Mouse (Mus musculus) forebrain, embryonic 12.5 days (tissue): ENCODE data around the gene Slc36a4. TPM values are rescaled to one million over a fixed set of nuclear protein-coding genes. Genes with fewer than 3 reads are reported as not detected.
A peak's percentile ranks its signal among the peaks of the same experiment; 100 is the strongest.

Experiments
- ATAC-seq: fragments of 200-750 bp; cut with Nextera tagmentation; 2 replicates; pipeline ENCODE4 v1.8.0; 2017; ENCODE audit warnings: moderate TSS enrichment; ENCODE audit not compliant: low FRiP score
- H3K27ac ChIP-seq: fragments of 300-500 bp; sonication (generic); 2 replicates; pipeline ENCODE4 v1.5.1; 2016; ENCODE audit warnings: mild to moderate bottlenecking
- H3K27me3 ChIP-seq: fragments of 300-500 bp; sonication (generic); 2 replicates; pipeline ENCODE4 v1.6.1; 2016; ENCODE audit warnings: mild to moderate bottlenecking
- H3K36me3 ChIP-seq: fragments of 300-500 bp; sonication (generic); replicated peaks from 2 replicates; pipeline ENCODE4 v1.6.1; 2016; ENCODE audit warnings: mild to moderate bottlenecking
- H3K4me1 ChIP-seq: fragments of 300-500 bp; sonication (generic); 2 replicates; pipeline ENCODE4 v1.6.1; 2016
- H3K4me2 ChIP-seq: fragments of 300-500 bp; sonication (generic); 2 replicates; pipeline ENCODE4 v1.6.1; 2016; ENCODE audit warnings: mild to moderate bottlenecking, moderate library complexity
- H3K4me3 ChIP-seq: fragments of 300-500 bp; sonication (generic); replicated peaks from 2 replicates; pipeline ENCODE4 v1.5.1; 2016; ENCODE audit warnings: mild to moderate bottlenecking
- H3K9ac ChIP-seq: fragments of 300-500 bp; sonication (generic); 2 replicates; pipeline ENCODE4 v1.6.1; 2016; ENCODE audit warnings: mild to moderate bottlenecking
- H3K9me3 ChIP-seq: fragments of 300-500 bp; sonication (generic); 2 replicates; pipeline ENCODE4 v1.6.1; 2016
- WGBS: fragments of 180-500 bp; shearing (Covaris S2); methylation state at CpG from one replicate; pipeline ENCODE4 v1.1.7; 2016; 5-methylcytosine and 5-hydroxymethylcytosine counted together
- polyA plus RNA-seq: library from polyadenylated mRNA; unstranded; fragments of >200 nt; fragmentation: Nextera tagmentation; extraction: Ambion mirVana; gene quantifications from 2 replicates; pipeline ENCODE4 v1.2.1, GENCODE M21; 2016

Slc36a4 gene
- polyA plus RNA-seq = 22.3 and 24.4 TPM in 2 replicates

DNA sequence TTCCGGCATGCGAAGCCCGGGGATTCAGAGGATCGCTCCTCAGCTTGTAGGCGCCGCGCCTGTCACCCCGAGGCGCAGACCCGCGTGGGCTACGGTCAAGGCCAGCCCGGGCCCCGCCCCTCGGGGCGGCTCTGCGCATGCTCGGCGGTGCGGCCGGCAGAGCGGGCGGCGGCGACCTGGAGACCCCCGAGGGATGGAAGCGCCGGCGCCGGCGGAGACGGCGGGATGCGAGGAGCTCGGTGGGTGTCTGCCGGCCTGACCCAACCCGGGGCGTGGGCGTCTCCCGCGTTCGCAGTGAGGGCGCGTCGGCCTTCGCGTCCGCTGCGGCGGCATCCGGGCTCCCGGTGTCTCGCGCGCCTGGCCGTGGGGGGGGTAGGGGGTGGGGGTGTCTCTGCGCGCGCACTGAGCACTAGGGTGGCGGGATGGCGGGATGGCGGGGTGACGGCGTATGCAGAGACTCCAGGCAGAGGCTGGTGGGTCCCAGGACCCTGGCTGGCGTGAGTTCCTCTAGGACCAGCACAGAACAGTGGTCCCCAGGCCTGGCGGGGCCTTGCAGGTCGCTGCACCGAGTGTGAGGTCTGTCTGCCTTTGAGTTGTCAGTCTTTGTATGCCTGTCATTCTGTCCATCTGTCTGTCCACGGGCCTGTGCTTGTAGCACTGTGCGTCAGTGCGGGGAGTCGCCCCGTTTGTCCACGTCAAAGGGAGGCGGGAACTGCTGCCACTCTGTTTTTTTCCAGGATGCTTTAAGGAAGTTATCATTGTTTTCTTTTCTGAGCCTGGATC lies at the start of gene Slc36a4:
Gene Slc36a4 (plus strand): TSS at position 140 of the 783 bp plus-strand sequence.
- H3K9ac ChIP-seq = peak within 1 kb of the TSS; percentile 90
- H3K27ac ChIP-seq = peak within 1 kb of the TSS; percentile 83
- H3K36me3 ChIP-seq = no peaks in the 10 kb centered on the region
- 0 out of 2 replicates have a peak, but pooled peaks cover 2% of the 10 kb centered on the region for H3K27me3 ChIP-seq
- H3K4me2 ChIP-seq = peak within 1 kb of the TSS; percentile 89
- WGBS = under 1% methylated on average over 74 of the region's 75 CpGs
- no peaks in the 10 kb centered on the region for H3K9me3 ChIP-seq
- ATAC-seq = peak; percentile 94
- H3K4me3 ChIP-seq = peak within 1 kb of the TSS; percentile 70
- H3K4me1 ChIP-seq = peaks cover 25% of the 10 kb centered on the region

DNA sequence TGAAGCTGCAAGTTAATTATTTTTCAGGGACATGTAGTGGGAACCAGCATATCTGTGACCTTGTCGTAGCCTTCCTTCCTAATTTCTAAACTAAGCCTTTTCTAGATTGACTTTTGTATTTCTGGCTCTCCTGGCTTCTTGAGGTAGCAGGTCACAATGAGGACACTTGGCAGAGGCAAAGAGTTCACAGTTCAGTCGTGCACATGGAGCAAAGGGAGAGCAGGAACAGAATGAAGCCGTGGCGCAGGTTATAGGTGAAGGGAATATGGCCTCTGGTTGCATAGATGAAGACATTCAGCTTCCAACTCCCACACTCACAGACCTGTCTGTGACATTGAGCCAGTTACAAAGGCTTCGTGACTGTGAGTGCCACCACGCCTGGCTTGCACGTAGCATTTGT lies 44.9 kb upstream of the Slc36a4 start:
- H3K9me3 ChIP-seq = no peaks in the 10 kb centered on the region
- no peaks in the 10 kb centered on the region for H3K36me3 ChIP-seq
- no peak overlapping the region for H3K4me3 ChIP-seq
- H3K4me2 ChIP-seq = no peak overlapping the region
- no peaks in the 10 kb centered on the region for H3K27me3 ChIP-seq
- no peak overlapping the region for H3K9ac ChIP-seq
- H3K4me1 ChIP-seq = no peaks in the 10 kb centered on the region
- no peak for ATAC-seq
- 84% methylated on average over 7 of the region's 7 CpGs for WGBS
- no peak overlapping the region for H3K27ac ChIP-seq

DNA sequence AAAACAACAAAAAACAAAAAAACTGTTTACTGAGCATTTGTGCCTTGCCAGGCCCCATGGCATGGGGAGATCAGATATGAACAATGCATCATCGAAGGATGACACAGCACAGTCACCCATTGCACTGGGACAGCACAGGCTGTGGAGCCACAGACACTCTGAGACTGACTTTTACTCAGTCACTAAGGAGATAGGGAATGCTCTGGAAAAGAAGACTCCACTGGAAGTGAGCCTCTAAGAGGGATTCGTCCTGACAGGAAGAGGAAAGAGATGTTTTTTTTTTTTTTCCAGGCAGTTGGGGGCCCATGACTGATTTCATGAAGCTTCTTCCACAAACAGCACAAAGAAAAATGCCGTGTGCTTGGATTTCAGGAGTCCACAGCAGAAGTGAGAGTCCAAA lies 40.1 kb upstream of the Slc36a4 start:
- 85% methylated on average over 3 of the region's 3 CpGs for WGBS
- Histone ChIP-seq H3K27ac (no peak overlapping the region), H3K9ac (no peak overlapping the region), H3K4me1 (no peaks in the 10 kb centered on the region), H3K4me3 (no peak overlapping the region), H3K27me3 (no peaks in the 10 kb centered on the region), H3K4me2 (no peak overlapping the region), H3K9me3 (no peaks in the 10 kb centered on the region), H3K36me3 (no peaks in the 10 kb centered on the region)
- no peak for ATAC-seq

DNA sequence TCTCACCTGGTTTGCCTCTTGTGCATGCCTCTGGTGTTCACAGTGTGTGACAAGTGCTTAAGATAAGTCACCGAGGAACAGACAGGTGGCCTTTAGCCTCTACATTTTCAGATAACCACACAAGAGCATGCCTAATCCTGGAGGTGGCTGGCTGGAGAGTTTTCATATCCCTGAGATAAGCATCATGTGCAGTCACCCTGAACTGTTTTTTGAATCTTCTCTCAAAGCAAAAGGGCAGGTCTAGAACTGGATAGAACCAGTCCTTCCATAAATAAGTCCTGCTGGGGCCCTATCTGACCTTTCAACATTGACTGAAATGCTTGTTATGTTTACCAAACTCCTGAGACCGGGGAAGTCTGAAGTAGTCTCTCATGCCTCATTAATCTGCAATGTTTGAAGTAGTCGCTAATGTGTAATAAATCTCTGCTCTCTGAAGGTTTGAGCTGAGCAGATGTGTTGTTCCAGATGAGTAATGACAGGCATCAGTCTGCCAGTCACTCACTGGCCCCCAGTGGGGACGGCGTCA lies 39.5 kb upstream of the Slc36a4 start:
- Histone ChIP-seq H3K36me3 (no peaks in the 10 kb centered on the region), H3K9ac (no peak overlapping the region), H3K27me3 (no peaks in the 10 kb centered on the region), H3K4me3 (no peak overlapping the region), H3K4me1 (no peaks in the 10 kb centered on the region), H3K4me2 (no peak overlapping the region), H3K27ac (no peak overlapping the region), H3K9me3 (no peaks in the 10 kb centered on the region)
- 59% methylated on average over 5 of the region's 5 CpGs for WGBS
- ATAC-seq = no peak

DNA sequence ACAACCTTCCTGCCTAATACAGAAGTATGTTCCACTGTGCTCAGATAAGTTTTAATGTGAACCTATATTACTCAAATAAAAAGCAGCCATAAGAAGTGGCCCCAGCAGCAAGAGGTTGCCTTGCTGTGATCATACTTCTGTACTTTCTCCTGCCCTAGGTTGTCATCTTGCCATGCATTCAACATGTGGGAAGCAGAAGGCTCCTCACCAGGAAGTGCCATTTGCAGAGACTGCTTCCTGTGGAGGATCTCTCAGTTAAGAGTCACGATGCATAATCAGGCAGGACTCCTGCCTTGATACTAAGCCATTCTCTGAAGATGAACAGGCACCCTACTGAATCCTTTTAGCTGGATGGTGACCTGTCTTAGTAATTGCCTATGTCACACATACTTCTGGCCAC lies 37.3 kb upstream of the Slc36a4 start:
- H3K27ac ChIP-seq = no peak overlapping the region
- no peaks in the 10 kb centered on the region for H3K27me3 ChIP-seq
- H3K36me3 ChIP-seq = no peaks in the 10 kb centered on the region
- H3K4me1 ChIP-seq = no peaks in the 10 kb centered on the region
- no peak for ATAC-seq
- H3K9ac ChIP-seq = no peak overlapping the region
- H3K4me3 ChIP-seq = no peak overlapping the region
- no peaks in the 10 kb centered on the region for H3K9me3 ChIP-seq
- WGBS = 53% methylated on average over 1 of the region's 1 CpGs
- no peak overlapping the region for H3K4me2 ChIP-seq

DNA sequence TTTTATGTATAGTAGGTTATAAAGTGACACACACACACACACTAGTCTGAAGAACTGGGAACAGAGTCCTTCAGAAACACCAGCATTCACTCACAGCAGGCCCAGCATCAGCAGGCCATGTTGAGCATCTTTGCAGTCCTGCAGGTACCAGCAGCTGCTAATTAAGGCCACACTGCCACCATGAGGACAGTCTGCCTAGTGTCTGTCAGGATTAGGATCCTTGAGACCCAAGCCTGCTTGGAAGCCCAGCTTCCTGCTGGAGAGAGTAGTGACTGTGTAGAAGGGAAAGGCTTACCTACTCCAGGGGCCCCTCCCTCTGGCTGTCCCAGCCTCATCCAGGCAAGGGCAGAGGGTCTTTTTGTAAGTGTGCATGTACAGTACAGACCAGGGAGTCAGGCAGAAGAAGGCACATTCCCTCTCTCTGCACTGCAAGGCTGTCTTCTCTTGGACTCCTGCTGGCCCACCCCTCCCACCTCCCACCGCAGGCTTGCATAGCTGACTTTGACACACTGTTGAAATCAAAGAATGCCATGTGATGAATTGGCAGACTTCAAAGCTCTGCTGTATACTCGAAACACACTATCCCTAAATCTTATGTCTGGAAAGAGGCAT lies 27.6 kb upstream of the Slc36a4 start:
- Histone ChIP-seq H3K4me3 (no peak overlapping the region), H3K9me3 (no peaks in the 10 kb centered on the region), H3K27me3 (peaks cover 10% of the 10 kb centered on the region; the same call in 1 of the 2 replicates), H3K4me1 (no peaks in the 10 kb centered on the region), H3K27ac (no peak overlapping the region), H3K4me2 (no peak overlapping the region), H3K36me3 (no peaks in the 10 kb centered on the region), H3K9ac (no peak overlapping the region; the same call in 1 of the 2 replicates)
- 55% methylated on average over 2 of the region's 2 CpGs for WGBS
- ATAC-seq = peak; percentile 84

DNA sequence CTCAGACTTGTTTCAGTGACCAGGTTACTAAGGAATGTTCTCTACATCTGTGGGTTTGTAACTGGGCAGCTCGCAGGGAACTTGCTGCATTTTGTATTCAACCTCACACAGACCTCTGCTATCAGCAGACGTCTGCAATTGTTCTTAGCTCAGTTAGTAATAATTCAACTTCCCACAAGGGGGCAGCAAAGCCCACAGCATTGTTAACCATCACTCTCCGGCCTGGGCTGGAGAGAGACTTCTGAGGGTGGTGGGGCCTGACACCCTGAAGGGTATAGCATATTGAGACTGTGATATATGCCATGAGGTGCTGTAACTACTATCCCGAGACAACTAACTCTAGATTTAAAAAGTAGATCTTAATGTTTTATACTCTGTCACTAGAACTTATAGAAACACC lies 24.3 kb upstream of the Slc36a4 start:
- Histone ChIP-seq H3K4me2 (no peak overlapping the region), H3K9me3 (no peaks in the 10 kb centered on the region), H3K36me3 (no peaks in the 10 kb centered on the region), H3K4me3 (no peak overlapping the region), H3K4me1 (no peaks in the 10 kb centered on the region), H3K27ac (no peak overlapping the region), H3K9ac (no peak overlapping the region), H3K27me3 (peaks cover 10% of the 10 kb centered on the region; the same call in 1 of the 2 replicates)
- ATAC-seq = peak; percentile 80
- 12% methylated on average over 4 of the region's 4 CpGs for whole genome bisulfite sequencing

DNA sequence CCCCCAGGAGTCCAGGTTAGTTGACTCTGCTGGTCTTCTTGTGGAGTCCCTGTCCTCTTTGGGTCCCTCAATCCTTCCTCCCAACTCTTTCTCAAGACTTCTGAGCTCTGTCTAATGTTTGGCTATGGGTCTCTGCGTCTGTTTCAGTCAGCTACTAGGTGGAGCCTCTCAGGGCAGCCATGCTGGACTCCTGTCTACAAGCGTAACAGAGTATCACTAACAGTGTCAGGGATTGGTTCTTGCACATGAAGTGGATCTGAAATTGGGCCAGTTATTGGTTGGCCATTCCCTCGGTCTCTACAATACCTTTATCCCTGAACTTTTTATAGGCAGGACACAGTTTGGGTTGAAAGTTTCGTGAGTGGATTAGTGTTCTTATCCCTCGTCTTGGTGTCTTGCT lies 22.2 kb upstream of the Slc36a4 start:
- no peak overlapping the region for H3K9ac ChIP-seq
- H3K27ac ChIP-seq = no peak overlapping the region
- peaks cover 10% of the 10 kb centered on the region; the same call in 1 of the 2 replicates for H3K27me3 ChIP-seq
- no peak overlapping the region for H3K4me2 ChIP-seq
- 87% methylated on average over 5 of the region's 5 CpGs for WGBS
- no peak overlapping the region for H3K4me3 ChIP-seq
- ATAC-seq = no peak
- H3K36me3 ChIP-seq = no peaks in the 10 kb centered on the region
- H3K4me1 ChIP-seq = no peaks in the 10 kb centered on the region
- no peaks in the 10 kb centered on the region for H3K9me3 ChIP-seq

DNA sequence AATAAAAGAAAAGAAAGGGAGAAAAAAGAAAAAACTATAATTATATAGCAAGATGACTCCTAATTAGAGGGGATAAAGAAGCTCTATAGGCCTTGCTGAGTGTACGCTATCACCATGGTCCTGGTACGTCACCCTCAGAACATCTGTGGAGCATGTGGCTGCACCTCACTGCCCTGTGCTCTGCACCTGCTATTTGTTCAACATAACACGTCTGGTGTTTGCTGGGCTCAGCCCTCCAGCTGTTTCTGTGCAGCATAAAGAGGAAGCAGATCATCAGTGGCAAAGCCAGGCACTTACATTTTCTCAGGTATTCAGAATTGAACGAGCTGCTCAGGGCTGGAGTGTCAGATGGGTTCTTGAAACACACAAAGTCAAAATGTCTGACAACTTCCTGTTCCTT lies 15.7 kb upstream of the Slc36a4 start:
- no peaks in the 10 kb centered on the region for H3K27me3 ChIP-seq
- WGBS = 78% methylated on average over 4 of the region's 4 CpGs
- no peaks in the 10 kb centered on the region for H3K9me3 ChIP-seq
- H3K4me3 ChIP-seq = no peak overlapping the region
- H3K9ac ChIP-seq = no peak overlapping the region
- no peak for ATAC-seq
- H3K4me1 ChIP-seq = no peaks in the 10 kb centered on the region
- no peak overlapping the region for H3K27ac ChIP-seq
- no peaks in the 10 kb centered on the region for H3K36me3 ChIP-seq
- H3K4me2 ChIP-seq = no peak overlapping the region

DNA sequence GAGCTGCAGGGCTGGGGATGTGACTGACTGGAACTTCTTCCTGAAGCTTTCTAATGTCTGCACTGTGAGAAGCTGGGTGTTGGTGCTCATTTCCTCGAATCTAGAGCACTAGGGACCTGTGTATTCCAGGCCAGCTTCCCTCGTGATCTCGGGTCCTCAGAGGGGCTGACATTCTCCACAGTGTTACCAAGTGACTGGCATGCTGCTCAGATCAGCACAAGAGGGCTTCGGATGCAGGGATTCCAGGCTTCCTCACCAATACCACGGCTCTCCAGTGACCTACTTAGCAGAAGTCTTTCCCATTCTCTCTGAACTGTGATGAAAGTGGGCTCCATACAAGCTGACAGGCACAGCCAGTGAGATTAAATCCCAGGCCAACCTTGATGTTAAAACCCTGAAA lies 14.5 kb upstream of the Slc36a4 start:
- Histone ChIP-seq H3K9me3 (no peaks in the 10 kb centered on the region), H3K4me3 (no peak overlapping the region), H3K27ac (no peak overlapping the region), H3K4me1 (no peaks in the 10 kb centered on the region), H3K4me2 (no peak overlapping the region), H3K9ac (no peak overlapping the region), H3K27me3 (no peaks in the 10 kb centered on the region), H3K36me3 (no peaks in the 10 kb centered on the region)
- WGBS = 59% methylated on average over 5 of the region's 5 CpGs
- no peak for ATAC-seq

DNA sequence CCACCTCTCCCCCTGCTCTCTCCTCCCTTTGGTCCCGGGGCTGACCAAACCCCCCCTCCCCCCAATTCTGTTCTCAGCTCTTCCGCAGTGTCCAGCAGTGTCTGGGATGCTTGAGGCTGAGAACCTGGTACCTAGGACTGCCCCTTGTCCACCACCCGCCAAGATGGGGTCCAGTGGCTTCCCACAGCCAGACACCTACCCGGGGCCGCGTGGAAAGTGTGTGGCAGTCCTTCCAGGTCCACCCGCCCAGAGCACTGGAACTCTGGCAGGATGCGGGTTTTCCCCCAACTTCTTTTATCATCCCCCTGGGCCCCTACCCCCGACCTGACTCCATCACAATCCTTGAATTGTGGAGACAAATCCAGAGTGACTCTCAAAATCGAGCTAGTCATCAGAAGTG lies 3.8 kb upstream of the Slc36a4 start:
- Histone ChIP-seq H3K9me3 (no peaks in the 10 kb centered on the region), H3K27me3 (0 out of 2 replicates have a peak, but pooled peaks cover 8% of the 10 kb centered on the region), H3K4me2 (no peak overlapping the region), H3K27ac (no peak overlapping the region), H3K36me3 (no peaks in the 10 kb centered on the region), H3K4me1 (peaks cover 7% of the 10 kb centered on the region), H3K4me3 (no peak overlapping the region), H3K9ac (no peak overlapping the region)
- ATAC-seq = no peak
- WGBS = 84% methylated on average over 10 of the region's 10 CpGs

DNA sequence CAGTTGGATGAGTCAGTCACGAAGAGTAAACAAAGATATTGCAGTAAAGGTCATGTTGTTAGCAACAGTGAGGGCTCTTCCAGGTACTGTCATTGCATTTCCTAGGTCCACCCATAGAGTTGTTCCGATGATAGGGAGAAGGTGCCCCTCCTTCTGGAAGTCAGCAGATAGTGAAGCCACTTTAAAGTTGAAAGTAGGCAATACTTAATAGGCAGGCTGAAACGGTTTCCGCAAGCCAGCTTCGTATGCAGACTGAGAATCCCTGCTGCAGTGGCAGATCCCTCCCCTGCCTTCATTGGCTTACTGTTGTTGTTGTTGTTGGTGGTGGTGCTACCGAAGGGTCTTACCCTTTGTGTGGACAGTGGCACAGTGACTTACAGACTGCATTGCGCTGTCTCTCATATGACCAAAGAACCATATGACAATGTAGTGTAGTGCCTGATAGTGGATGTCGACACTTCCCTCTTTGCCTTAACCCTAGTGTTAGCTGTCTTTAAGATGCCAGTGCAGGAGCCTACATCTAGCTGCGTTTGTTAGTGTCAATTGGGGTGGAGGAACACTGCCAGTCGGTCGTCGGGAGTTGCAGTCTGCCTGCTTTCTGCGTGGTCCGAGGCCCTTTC lies 449 bp upstream of the Slc36a4 start:
- Histone ChIP-seq H3K4me3 (peak overlapping the region; percentile 70), H3K9me3 (no peaks in the 10 kb centered on the region), H3K27me3 (0 out of 2 replicates have a peak, but pooled peaks cover 8% of the 10 kb centered on the region), H3K4me1 (peaks cover 25% of the 10 kb centered on the region), H3K27ac (peak overlapping the region; percentile 83), H3K36me3 (no peaks in the 10 kb centered on the region), H3K4me2 (peak overlapping the region; percentile 89), H3K9ac (peak overlapping the region; percentile 90)
- ATAC-seq = no peak; the same call in 1 of the 2 replicates
- WGBS = 17% methylated on average over 14 of the region's 14 CpGs
